Mouse (Mus musculus): ENCODE measurements at regions not wholly inside any gene's neighbourhood (a gene's known extent, or its start where the extent isn't known, plus 50 kb on each side); places are given as distances from the start of the nearest gene placed in this dataset.

DNA sequence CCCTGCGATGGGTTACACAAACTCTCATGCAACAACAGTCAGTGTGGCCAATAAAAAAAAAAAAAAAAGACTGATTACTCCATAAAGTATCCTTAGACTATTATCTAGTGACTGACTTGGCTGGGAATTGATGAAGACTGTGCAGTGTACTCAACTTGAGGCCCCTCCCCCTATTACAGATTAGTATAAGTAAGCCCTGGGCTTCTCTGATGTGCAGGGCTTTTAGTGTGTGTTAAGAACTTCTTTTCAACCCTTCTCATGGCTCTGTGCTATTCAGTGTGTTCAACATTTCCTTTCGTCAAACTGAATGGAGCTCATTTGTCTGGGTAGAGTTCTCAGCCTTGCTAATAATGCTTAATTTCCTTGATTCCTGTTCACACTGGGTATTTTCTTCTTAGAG is 101.0 kb upstream of the P2ry1 start:
- intact Hi-C loops (cut with DNase I): no loop called here
- DNase-seq: no peak

DNA sequence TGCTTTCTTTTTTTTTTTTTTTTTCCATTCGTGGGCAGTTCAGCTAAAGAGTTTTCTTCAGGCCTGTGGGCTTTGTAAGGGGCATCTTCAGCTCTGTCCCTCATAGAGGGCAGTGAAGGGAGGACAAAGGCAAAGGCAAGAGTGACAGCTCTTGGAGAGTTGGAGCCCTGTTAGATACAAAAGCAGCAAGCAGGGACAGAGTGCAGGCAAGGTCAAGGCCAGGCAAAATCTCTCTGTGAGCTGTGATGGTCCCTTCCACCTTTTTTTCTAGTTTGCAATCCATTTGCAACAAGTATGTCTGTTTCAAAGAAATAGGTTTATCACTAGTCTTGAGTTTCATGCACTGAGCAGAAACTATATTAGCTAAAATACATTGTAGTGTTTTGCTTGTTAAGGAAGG is 86.2 kb upstream of the P2ry1 start:
- DNase-seq: no peak
- intact Hi-C loops (cut with DNase I): no loop called here

DNA sequence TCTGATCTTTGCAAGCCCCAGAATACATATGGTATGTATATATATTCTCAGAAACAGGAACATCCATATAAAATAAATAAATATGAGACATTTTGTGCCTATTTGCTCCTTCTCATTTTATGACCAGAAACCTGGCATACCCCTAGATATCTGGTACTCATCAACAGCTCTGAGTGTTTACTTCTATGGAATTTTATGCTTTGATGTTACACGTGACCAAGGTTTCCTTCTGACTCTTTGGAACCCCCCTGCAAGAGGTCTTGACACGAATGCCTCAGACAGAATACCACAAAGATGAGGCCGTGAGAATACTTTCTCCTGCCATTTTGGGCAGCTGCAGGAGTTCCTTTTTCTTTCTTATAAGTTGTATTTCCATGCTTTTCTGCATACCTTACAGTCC is 85.3 kb upstream of the P2ry1 start:
- no peak for DNase-seq
- intact Hi-C loops (cut with DNase I): no loop called here

DNA sequence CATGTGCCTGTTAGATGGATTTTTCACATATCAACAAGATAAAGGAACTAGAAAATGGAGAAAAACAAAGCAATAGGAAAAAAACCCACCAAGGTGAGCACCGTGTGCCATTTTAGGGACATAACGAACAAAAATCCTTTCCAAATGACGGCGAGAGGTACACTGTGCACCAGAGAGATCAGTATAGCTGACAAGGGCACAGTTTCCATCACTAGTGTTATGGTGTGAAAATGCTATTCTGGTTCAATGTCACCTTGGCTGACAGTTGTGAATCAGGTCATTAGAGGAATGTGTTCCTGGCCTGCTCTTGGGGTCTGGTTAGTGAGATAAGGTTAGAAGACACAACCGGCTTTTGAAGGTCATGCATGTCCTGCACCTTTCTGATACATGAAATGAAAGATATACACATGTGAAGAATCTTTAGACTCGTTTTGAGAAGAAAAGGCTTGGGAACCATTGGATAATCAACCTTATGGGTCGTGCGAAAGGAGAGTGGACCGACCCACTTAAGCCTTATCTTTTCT is 76.5 kb upstream of the P2ry1 start:
- intact Hi-C loops (cut with DNase I): no loop called here

DNA sequence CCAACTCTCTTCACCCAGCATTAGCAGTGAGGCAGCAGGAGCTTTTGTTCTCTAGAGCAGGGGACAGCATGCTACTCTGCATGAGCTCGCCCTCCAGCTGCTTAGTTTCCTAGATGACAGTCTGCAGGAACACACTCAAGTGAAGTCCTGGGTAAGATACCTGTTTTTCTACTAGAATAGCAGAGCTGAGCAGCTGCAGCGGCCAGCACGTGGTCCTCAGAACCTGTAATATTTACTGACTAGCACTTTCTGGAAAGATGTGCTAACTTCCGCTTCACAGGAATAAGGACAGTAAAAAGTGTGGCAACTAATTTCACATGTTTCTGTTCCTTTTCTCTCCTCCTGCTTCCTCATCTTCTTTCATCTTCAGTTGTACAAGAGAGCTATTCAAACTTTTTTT is 73.7 kb upstream of the P2ry1 start:
- DNase-seq: no peak
- intact Hi-C loops (cut with DNase I): no loop called here

More for the DNA sequence above, 76.5 kb upstream of the P2ry1 start:
- no peak for DNase-seq

DNA sequence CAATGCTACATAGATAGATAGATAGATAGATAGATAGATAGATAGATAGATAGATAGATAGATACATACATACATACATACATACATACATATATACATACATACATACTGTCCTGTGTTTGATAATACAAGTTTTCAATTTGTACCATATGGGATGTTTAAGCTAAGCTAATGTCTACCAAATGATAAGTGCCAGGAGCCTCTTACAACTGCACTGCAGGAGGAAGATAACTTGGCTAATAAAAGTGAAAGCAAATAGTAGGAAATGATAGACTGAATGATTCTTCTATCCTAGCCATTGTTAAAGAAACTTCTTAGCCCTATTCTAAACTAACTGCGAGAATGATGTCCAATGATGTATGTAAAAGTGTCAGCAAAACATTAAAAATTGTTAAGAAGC is 68.1 kb upstream of the P2ry1 start:
- DNase-seq: no peak
- intact Hi-C loops (cut with DNase I): no loop called here

DNA sequence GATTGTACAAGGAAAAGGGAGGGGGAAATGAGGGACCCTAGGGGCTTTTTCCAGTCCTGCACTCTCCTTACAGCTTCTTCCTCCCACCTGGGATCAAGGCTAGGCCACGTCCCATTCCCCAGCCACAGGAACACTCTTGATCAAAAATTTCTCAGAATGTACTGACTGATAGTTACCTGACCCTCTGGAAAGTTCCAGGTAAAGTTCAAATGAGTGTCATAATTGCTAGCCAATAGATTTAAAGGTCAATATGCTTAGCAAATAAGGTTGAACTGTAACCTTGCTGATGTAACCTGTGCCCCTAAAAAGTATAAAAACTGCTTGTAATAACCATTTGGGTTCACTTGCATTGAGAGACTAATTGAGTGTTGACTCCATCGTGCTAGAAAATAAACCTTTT is 61.1 kb upstream of the P2ry1 start:
- no peak for DNase-seq
- intact Hi-C loops (cut with DNase I): no loop called here

DNA sequence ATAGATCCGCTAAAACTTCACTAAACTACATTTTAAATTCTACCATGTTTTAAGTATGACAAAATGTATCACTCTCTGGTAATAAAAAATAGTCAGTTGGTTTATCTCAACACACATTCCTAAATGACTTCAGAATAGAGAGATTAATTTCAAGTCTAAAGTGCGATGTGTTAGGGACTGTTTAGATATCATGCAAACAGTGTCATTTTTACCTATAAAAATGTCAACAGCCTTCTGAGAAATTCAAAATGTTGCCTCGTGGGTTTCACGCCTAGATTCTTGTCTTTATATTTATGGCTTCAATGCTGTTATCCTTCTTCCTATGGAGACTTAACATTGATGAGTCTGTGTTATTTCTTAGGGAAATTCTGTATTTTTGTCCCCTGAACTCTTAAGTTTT is 53.7 kb upstream of the P2ry1 start:
- DNase-seq: no peak
- intact Hi-C loops (cut with DNase I): no loop called here

Measured in left cerebral cortex, postnatal 4 days (tissue).